Mouse (Mus musculus) megakaryocyte, embryonic 14.5 days (primary cell): Measurements from ENCODE around the gene Rbm38. TPM values are rescaled to one million over a fixed set of nuclear protein-coding genes. Genes with fewer than 3 reads are reported as not detected.

Experiments used
- H3K27me3 ChIP-seq: replicated peaks from 2 replicates; pipeline ENCODE3; 2012; ENCODE audit warnings: inconsistent platforms
- H3K36me3 ChIP-seq: replicated peaks from 2 replicates; pipeline ENCODE3; 2012; ENCODE audit warnings: low read length, inconsistent platforms, mixed read lengths
- H3K4me1 ChIP-seq: 2 replicates; pipeline ENCODE4 v1.6.1; 2012; ENCODE audit warnings: inconsistent platforms
- H3K4me3 ChIP-seq: replicated peaks from 2 replicates; pipeline ENCODE3; 2012; ENCODE audit warnings: moderate library complexity, mild to moderate bottlenecking, inconsistent platforms
- H3K9me3 ChIP-seq: 2 replicates; pipeline ENCODE4 v1.6.1; 2012; ENCODE audit warnings: inconsistent platforms
- FLI1 ChIP-seq: IDR thresholded peaks from 2 replicates; pipeline ENCODE4 v1.6.1; 2012; ENCODE audit warnings: low read length, inconsistent platforms, mixed read lengths
- GATA1 ChIP-seq: IDR thresholded peaks from 3 replicates; pipeline ENCODE4 v1.6.1; 2012; ENCODE audit warnings: mixed read lengths, low read length, inconsistent platforms, borderline replicate concordance
- polyA plus RNA-seq: library from polyadenylated mRNA; stranded (reverse); fragments of >175 nt; gene quantifications from 2 replicates; pipeline ENCODE4 v1.2.3, GENCODE M21; 2012; ENCODE audit warnings: low replicate concordance; ENCODE audit not compliant: insufficient read depth

Rbm38 gene
- polyA plus RNA-seq, 1 experiment = 1,149 TPM

DNA sequence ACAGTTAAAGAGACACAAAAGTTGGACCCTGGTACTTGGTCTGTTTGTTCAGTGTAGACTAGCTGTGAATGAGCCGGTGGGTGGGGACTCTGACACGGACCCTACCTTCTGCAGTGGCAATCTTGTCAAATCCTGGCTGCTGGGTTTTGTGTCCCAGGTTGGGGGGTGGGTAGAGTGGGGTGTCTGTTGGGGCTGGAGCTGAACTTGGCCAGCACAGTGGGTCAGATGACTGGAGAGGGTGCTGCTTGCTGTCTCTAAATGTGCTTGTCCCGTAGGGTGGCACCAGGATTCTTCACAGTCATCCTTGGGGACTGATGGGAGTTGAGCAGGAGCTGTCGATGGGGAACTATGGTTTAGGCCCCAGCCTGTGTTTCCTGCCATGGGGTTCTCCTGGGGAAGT lies 3.7 kb downstream of the Rbm38 start:
- Histone ChIP-seq H3K27me3 (no peaks in the 10 kb centered on the region), H3K4me1 (peaks cover 83% of the 10 kb centered on the region), H3K36me3 (peaks cover 67% of the 10 kb centered on the region), H3K4me3 (peak overlapping the region; percentile 97), H3K9me3 (no peaks in the 10 kb centered on the region)
- TF ChIP-seq FLI1 = no peak
- no peak for TF ChIP-seq GATA1

- H3K4me1 ChIP-seq = peaks cover 83% of the 10 kb centered on the region
- H3K36me3 ChIP-seq = peaks cover 72% of the 10 kb centered on the region
- peak overlapping the region; percentile 97 for H3K4me3 ChIP-seq
- TF ChIP-seq FLI1 (no peak), GATA1 (no peak)
- no peaks in the 10 kb centered on the region for H3K27me3 ChIP-seq
- no peaks in the 10 kb centered on the region for H3K9me3 ChIP-seq
These were observed 4.1 kb downstream of the Rbm38 start for GRCm38 (mm10) chr2:173024392-173024791.

DNA sequence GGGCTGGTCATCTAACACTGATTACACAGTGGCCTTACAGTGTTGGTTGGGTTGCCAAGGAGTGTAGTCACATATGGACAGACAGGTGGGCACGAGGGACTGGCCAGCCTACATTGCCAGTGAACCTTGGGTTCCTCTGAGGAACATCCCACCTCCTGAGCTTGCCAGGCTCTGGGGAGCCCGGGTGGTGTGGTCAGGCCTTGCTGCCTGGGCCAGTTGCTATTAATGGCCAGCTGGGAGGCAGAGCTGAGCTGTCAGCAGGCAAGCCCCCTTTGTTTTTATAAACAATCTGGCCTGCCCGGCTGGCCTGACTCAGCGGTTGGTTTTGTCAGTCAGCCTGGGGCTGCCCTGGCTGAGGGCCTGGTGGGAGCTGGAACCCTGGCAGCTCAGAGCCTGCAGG lies 4.6 kb downstream of the Rbm38 start:
- TF ChIP-seq FLI1 (no peak), GATA1 (no peak)
- Histone ChIP-seq H3K36me3 (peaks cover 77% of the 10 kb centered on the region), H3K27me3 (no peaks in the 10 kb centered on the region), H3K4me3 (peak overlapping the region; percentile 97), H3K4me1 (peaks cover 83% of the 10 kb centered on the region), H3K9me3 (no peaks in the 10 kb centered on the region)

GRCm38 (mm10) chr2:173026286-173026685 lies 6.0 kb downstream of the Rbm38 start:
- Histone ChIP-seq H3K9me3 (no peaks in the 10 kb centered on the region), H3K4me3 (peak overlapping the region; percentile 97), H3K36me3 (peaks cover 90% of the 10 kb centered on the region), H3K27me3 (no peaks in the 10 kb centered on the region), H3K4me1 (peaks cover 83% of the 10 kb centered on the region)
- no peak for TF ChIP-seq GATA1
- TF ChIP-seq FLI1 = no peak

- peak overlapping the region; percentile 97 for H3K4me3 ChIP-seq
- no peaks in the 10 kb centered on the region for H3K9me3 ChIP-seq
- peaks cover 95% of the 10 kb centered on the region for H3K36me3 ChIP-seq
- peaks cover 84% of the 10 kb centered on the region for H3K4me1 ChIP-seq
- H3K27me3 ChIP-seq = no peaks in the 10 kb centered on the region
- no peak for TF ChIP-seq FLI1
- no peak for TF ChIP-seq GATA1
These were observed 6.4 kb downstream of the Rbm38 start for GRCm38 (mm10) chr2:173026688-173027131.

DNA sequence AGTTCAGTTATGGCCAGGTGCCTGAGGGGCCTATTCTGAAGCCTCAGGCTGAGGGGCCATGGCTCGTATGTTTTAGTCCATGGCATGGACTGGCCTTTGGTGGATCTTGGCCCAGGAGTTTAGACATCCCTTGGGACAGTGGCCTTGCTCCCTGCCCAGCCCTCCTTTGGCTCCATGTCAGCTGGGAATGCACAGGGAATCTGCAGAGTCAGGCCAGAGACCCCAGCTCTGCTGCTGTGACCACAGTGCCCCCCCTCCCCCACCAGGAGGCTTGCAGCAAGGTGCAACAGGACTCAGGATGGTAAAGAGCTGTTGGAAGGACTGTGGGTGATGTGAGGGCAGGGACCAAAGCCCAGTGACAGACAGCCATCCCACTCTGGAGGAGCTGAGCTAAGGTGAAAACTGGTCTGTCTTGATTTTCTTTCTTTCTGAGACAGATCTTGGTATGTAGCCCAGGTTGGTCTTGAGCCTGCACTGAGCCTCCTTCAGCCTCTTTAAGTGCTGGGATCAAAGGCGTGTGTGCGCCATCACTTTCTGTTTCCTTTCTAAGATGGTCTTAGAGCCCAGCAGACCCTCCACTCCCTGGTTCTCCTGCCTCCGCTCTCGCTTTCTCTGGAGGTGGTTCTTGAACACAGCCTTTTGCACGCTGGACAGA lies 7.0 kb downstream of the Rbm38 start:
- TF ChIP-seq FLI1 (no peak), GATA1 (no peak)
- H3K36me3 ChIP-seq = peaks cover 100% of the 10 kb centered on the region
- peaks cover 90% of the 10 kb centered on the region for H3K4me1 ChIP-seq
- H3K9me3 ChIP-seq = no peaks in the 10 kb centered on the region
- no peaks in the 10 kb centered on the region for H3K27me3 ChIP-seq
- peak overlapping the region; percentile 97 for H3K4me3 ChIP-seq

GRCm38 (mm10) chr2:173027824-173028495 lies 7.7 kb downstream of the Rbm38 start:
- Histone ChIP-seq H3K4me3 (peak overlapping the region; percentile 97), H3K4me1 (peaks cover 96% of the 10 kb centered on the region), H3K27me3 (no peaks in the 10 kb centered on the region), H3K36me3 (peaks cover 100% of the 10 kb centered on the region), H3K9me3 (no peaks in the 10 kb centered on the region)
- TF ChIP-seq FLI1 (no peak), GATA1 (no peak)

GRCm38 (mm10) chr2:173028508-173029031 lies 8.3 kb downstream of the Rbm38 start:
- H3K4me1 ChIP-seq = peaks cover 100% of the 10 kb centered on the region
- no peaks in the 10 kb centered on the region for H3K27me3 ChIP-seq
- no peak for TF ChIP-seq GATA1
- TF ChIP-seq FLI1 = no peak
- no peaks in the 10 kb centered on the region for H3K9me3 ChIP-seq
- H3K36me3 ChIP-seq = peaks cover 100% of the 10 kb centered on the region
- H3K4me3 ChIP-seq = peak overlapping the region; percentile 97

GRCm38 (mm10) chr2:173030591-173031338 lies 10.5 kb downstream of the Rbm38 start:
- Histone ChIP-seq H3K4me3 (peak overlapping the region; percentile 97), H3K4me1 (peaks cover 100% of the 10 kb centered on the region), H3K27me3 (no peaks in the 10 kb centered on the region), H3K36me3 (peaks cover 100% of the 10 kb centered on the region), H3K9me3 (no peaks in the 10 kb centered on the region)
- no peak for TF ChIP-seq GATA1
- TF ChIP-seq FLI1 = no peak

DNA sequence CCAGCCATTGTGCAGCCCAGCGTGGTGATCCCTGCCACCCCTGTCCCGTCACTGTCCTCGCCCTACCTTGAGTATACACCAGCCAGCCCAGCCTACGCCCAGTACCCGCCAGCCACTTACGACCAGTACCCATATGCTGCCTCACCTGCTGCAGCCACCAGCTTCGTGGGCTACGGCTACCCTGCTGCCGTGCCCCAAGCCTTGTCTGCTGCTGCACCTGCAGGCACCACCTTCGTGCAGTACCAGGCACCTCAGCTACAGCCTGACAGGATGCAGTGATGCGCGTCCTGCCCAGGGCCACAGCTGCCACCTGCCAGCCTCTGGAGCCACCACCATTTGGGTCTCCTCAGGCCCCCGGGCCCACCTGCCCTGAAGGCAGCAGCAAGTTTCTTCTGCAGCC lies 13.2 kb downstream of the Rbm38 start:
- H3K4me1 ChIP-seq = peaks cover 100% of the 10 kb centered on the region
- H3K27me3 ChIP-seq = no peaks in the 10 kb centered on the region
- no peak for TF ChIP-seq GATA1
- no peak for TF ChIP-seq FLI1
- H3K36me3 ChIP-seq = peaks cover 98% of the 10 kb centered on the region
- peak overlapping the region; percentile 97 for H3K4me3 ChIP-seq
- H3K9me3 ChIP-seq = no peaks in the 10 kb centered on the region
